Mouse (Mus musculus) cerebellum, adult 18-20 months (tissue): ENCODE data around the gene Tnfrsf19.

Experiments
- DNase-seq, 2 experiments: peaks; one replicate each; pipeline ENCODE4 v3.0.0; 2021

The Tnfrsf19 gene

GRCm38 (mm10) chr14:60957611-60958157, 88.6 kb downstream of the Tnfrsf19 start:
- DNase-seq: no peak

- no peak for DNase-seq
Measured at GRCm38 (mm10) chr14:60937481-60938039, 108.7 kb downstream of the Tnfrsf19 start.

GRCm38 (mm10) chr14:60935705-60936104, 110.6 kb downstream of the Tnfrsf19 start:
- no peak for DNase-seq

GRCm38 (mm10) chr14:60926011-60926410, 120.3 kb downstream of the Tnfrsf19 start:
- DNase-seq: no peak

- DNase-seq: no peak
Measured at GRCm38 (mm10) chr14:60916661-60917060, 129.6 kb downstream of the Tnfrsf19 start.
